Mouse (Mus musculus): Measurements from ENCODE around the gene Dnajc14. TPM values are rescaled to one million over a fixed set of nuclear protein-coding genes. Genes with fewer than 3 reads are reported as not detected.

Dnajc14 gene
- polyA plus RNA-seq, 1 experiment from 2014 or later: 64.1 TPM

DNA sequence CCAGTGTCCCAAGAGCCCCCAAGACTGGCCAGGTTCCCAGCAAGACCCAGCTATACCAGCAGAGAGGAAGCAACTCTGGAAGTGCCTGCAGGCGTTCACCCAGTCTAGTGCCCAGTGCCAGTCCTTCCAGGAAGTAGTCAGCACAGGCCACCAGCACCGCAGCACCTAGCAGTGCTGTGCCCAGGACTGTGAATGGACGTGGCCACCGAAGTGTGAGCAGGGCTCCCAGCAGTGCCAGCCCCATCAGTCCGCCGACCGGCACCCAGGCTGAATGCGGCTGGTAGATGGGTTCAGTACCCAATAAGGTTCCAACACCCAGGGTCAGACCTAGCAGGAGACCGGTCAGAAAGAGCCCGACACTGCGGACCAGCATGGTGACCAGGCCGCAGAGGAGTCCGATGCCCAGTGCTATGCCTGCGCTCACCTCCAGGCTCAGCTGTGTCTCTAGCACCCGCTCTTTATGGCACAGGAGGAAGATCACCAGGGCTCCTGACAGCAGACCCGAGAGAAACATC lies 1.8 kb upstream of the Dnajc14 start:
- WGBS: 89% methylated on average over 16 of the region's 16 CpGs
- Histone ChIP-seq H3K4me1 (peaks cover 23% of the 10 kb centered on the region), H3K9me3 (replicated peaks) (no peaks in the 10 kb centered on the region), H3K36me3 (peaks cover 24% of the 10 kb centered on the region), H3K27ac (no peak overlapping the region), H3K9ac (peak overlapping the region; percentile 9; the same call in 1 of the 2 replicates), H3K27me3 (no peaks in the 10 kb centered on the region), H3K4me2 (replicated peaks) (no peak overlapping the region), H3K4me3 (no peak overlapping the region)
- no peak for ATAC-seq (ENCODE audit: low FRiP score)

DNA sequence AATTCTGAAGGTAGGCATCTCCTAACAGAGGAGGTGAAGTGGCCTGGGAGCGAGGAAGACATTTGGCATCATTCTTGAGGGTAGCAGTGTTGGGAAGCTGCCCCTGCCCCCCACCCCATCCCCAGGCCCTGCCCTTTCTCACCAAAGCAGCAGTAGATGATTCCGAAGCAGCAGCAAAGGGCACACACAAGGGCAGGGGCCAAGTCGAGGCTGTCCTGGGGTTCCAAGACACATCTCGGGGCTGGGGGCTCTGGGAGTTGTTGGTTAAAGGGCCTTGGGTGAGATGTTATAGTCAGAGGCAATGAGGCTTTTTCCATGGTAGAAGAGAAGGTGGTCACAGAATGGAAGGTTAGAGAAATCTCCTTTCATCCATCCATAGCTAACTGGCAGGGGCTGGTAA lies 906 bp upstream of the Dnajc14 start:
- Histone ChIP-seq H3K4me3 (peak overlapping the region; percentile 79; the same call in 1 of the 2 replicates), H3K27ac (no peak overlapping the region), H3K27me3 (no peaks in the 10 kb centered on the region), H3K4me2 (replicated peaks) (peak overlapping the region; percentile 65), H3K36me3 (peaks cover 23% of the 10 kb centered on the region), H3K9me3 (replicated peaks) (no peaks in the 10 kb centered on the region), H3K4me1 (peaks cover 33% of the 10 kb centered on the region), H3K9ac (0 out of 2 replicates have a peak overlapping the region, but pooled peaks have one; percentile 33)
- ATAC-seq (ENCODE audit: low FRiP score): no peak
- WGBS: 62% methylated on average over 4 of the region's 4 CpGs

DNA sequence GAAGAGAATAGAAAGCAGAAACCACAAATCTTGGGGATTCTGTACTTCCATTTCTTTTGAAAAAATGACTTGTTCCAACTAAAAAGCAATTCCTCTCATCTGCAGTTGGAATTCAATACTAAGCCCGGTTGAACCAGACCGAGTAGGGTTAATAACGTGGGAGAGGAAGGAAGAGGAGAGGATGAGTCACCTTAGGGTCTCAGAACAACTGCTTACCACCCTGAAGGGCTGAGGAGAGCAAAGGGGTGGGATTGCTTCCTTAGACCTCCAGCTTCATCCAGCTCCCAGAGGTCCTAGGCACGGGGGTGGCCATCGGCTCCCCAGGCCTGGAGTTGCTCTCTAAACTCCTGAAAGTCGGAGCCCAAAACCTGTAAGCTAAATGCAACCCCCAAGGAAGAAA lies 501 bp upstream of the Dnajc14 start:
- peaks cover 24% of the 10 kb centered on the region for H3K36me3 ChIP-seq

DNA sequence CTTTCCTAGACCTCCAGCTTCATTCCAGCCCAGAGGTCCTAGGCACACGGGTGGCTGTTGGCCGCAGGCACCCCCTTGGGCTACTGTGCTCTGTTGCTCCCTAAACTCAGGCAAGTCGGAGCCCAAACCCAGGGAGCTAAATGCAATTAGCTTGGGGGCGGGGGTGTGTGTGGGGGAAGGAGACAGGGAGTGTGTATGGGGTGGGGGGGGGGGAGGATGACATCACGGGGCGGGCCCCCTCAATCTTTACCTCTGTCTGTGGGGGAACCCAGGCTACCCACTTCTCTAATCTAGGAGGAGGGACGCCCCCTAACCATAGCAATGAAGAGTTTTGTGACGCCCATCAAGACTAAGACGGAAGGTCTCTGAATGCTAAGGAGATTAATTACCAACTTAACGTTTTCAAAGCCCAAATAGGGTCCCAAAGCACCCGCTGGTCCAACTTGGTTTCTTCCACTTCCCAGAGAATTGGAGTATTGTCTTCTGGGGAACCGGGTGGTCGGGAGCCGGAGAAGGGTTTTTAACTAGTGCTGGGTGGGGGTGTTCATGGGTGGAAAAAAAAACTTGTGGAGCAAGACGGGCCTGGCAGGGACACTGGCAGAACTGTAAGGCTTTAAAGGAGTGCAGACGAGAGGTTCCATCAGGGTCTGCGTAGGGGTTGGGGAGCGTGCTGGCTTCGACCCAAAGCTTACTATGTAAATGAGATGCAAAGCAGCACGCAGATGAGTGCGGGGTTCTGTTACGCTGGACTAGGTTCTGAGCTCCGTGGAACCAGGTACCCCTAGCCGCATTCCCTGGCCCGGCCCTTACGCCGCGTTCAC lies 619 bp downstream of the Dnajc14 start, which contains the start of gene Tmem198b:
Gene Tmem198b, minus strand, starts transcription at position 100 of the 821 bp plus-strand sequence.
- Histone ChIP-seq H3K9ac (peak within 1 kb of the TSS; percentile 89), H3K4me3 (peak within 1 kb of the TSS; percentile 79), H3K36me3 (peaks cover 24% of the 10 kb centered on the region), H3K4me2 (replicated peaks) (peak within 1 kb of the TSS; percentile 65), H3K27me3 (no peaks in the 10 kb centered on the region), H3K27ac (peak within 1 kb of the TSS; percentile 97), H3K9me3 (replicated peaks) (no peaks in the 10 kb centered on the region), H3K4me1 (peaks cover 48% of the 10 kb centered on the region)
- peak; percentile 79 for ATAC-seq (ENCODE audit: low FRiP score)
- WGBS: under 1% methylated on average over 26 of the region's 28 CpGs

More for the DNA sequence above, 501 bp upstream of the Dnajc14 start:
- Histone ChIP-seq H3K9ac (peak overlapping the region; percentile 89), H3K4me1 (peaks cover 37% of the 10 kb centered on the region), H3K9me3 (replicated peaks) (no peaks in the 10 kb centered on the region), H3K4me3 (peak overlapping the region; percentile 79), H3K4me2 (replicated peaks) (peak overlapping the region; percentile 65), H3K27me3 (no peaks in the 10 kb centered on the region), H3K27ac (peak overlapping the region; percentile 97; the same call in 1 of the 2 replicates)
- 16% methylated on average over 6 of the region's 6 CpGs for WGBS
- no peak for ATAC-seq (ENCODE audit: low FRiP score)

DNA sequence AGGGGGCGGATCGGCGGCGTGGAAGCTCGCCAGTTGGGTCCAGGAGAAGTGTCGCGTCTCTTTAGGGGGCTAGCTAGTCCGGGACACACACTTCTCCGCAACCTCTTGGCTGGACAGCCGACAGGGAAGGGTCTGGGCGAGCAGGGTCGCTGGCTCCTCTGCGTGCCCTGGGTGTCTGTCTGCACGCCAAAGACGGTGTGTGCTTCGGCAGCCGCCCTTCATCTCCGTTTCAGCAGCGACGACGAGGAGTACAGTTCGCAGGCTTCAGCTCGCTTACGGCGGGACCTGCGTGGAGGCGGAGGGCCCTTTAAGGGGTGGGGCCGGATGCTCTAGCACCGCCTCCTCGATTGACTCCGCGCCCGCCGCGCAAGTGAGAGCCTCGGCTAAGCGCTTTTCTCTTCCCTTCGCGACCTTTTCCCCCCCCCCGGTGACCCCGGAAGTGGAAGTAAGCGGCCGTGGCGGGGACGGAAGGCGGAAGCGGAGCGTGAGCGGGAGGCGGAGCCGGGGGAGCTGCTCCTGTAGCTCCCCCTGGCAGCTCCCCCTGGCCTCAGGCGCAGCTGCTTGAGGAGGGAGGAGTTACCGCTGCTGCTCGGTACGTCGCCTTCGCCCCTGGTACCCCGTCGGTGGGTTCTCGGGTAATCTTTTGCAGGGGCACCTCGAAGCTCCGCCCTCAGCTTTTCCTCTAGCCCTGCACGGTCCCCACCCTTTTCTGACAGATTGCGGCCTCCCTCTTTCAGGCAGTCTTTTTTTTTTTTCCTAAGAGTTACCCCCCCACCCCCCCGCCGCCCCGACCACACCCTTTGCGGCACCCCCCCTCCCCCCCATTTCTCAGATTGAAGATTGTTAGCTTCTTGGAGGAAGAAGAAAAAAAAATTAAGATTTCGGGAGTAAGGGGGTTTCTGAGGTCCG lies 1.5 kb downstream of the Dnajc14 start:
- WGBS: under 1% methylated on average over 69 of the region's 70 CpGs
- H3K4me1 ChIP-seq: peaks cover 51% of the 10 kb centered on the region

DNA sequence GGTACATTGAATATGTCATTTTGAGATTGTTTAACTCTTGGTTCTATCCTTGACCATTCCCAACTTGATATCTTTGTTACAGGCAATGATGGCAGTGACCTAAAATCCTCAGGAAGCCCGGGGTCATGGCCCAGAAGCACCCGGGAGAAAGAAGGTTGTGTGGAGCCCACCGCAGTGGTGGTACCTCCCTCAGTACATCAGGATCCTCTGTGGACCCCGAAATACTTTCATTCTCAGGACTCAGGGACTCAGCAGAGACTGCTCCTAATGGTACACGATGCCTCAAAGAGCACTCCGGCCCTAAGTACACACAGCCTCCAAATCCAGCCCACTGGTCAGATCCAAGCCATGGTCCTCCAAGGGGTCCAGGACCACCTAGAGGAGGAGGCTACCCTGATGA lies 2.2 kb downstream of the Dnajc14 start:
- Histone ChIP-seq H3K4me3 (peak overlapping the region; percentile 79), H3K4me2 (replicated peaks) (peak overlapping the region; percentile 65), H3K36me3 (peaks cover 16% of the 10 kb centered on the region), H3K9me3 (replicated peaks) (no peaks in the 10 kb centered on the region), H3K27ac (0 out of 2 replicates have a peak overlapping the region, but pooled peaks have one; percentile 97), H3K9ac (peak overlapping the region; percentile 61), H3K4me1 (peaks cover 51% of the 10 kb centered on the region), H3K27me3 (no peaks in the 10 kb centered on the region)
- WGBS: 56% methylated on average over 6 of the region's 6 CpGs
- ATAC-seq (ENCODE audit: low FRiP score): no peak

More for the DNA sequence above, 1.5 kb downstream of the Dnajc14 start:
- Histone ChIP-seq H3K27ac (peak overlapping the region; percentile 97), H3K36me3 (peaks cover 20% of the 10 kb centered on the region), H3K9ac (peak overlapping the region; percentile 89), H3K27me3 (no peaks in the 10 kb centered on the region), H3K9me3 (replicated peaks) (no peaks in the 10 kb centered on the region), H3K4me3 (peak overlapping the region; percentile 79), H3K4me2 (replicated peaks) (peak overlapping the region; percentile 65)
- peak; percentile 92 for ATAC-seq (ENCODE audit: low FRiP score)

DNA sequence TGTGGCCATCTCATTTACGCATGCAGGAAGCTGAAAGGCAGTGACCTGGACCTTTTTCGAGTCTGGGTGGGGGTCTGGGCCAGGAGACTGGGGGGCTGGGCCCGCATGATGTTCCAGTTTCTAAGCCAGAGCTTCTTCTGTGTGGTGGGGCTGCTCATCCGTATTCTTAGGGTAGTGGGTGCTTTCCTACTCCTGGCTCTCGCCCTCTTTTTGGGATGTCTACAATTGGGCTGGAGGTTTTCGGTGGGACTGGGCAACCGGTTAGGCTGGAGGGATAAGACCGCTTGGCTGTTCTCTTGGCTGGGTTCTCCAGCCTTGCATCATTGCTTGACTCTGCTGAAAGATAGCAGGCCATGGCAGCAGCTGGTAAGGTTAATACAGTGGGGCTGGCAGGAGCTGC lies 3.2 kb downstream of the Dnajc14 start:
- no peak for ATAC-seq (ENCODE audit: low FRiP score)
- peaks cover 51% of the 10 kb centered on the region for H3K4me1 ChIP-seq
- peaks cover 13% of the 10 kb centered on the region for H3K36me3 ChIP-seq
- 95% methylated on average over 8 of the region's 8 CpGs for WGBS
- peak overlapping the region; percentile 61 for H3K9ac ChIP-seq
- no peaks in the 10 kb centered on the region for H3K9me3 ChIP-seq (replicated peaks)
- H3K27me3 ChIP-seq: no peaks in the 10 kb centered on the region
- peak overlapping the region; percentile 65 for H3K4me2 ChIP-seq (replicated peaks)
- peak overlapping the region; percentile 79 for H3K4me3 ChIP-seq
- H3K27ac ChIP-seq: no peak overlapping the region

DNA sequence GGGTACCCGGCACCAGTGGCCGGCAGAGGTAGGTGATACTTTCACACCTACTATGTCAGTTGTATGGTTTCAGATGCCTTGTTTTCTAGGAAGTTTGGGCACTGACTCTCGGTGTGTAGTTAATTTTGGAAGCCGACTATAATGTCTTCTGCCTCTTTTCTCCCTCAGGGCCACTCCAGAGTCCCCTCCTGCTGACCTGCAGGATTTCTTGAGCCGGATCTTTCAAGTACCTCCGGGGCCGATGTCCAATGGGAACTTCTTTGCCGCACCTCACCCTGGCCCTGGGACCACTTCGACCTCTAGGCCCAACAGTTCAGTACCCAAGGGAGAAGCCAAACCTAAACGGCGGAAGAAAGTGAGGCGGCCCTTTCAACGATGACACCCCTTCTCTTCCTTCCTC lies 13.2 kb downstream of the Dnajc14 start, which contains the start of gene Sarnp:
Gene Sarnp, plus strand, starts transcription at position 301 of the 400 bp plus-strand sequence.
- H3K4me1 ChIP-seq: peaks cover 7% of the 10 kb centered on the region
- H3K36me3 ChIP-seq: peaks cover 64% of the 10 kb centered on the region
- no peak within 1 kb of the TSS for H3K9ac ChIP-seq
- no peaks in the 10 kb centered on the region for H3K27me3 ChIP-seq
- H3K4me2 ChIP-seq (replicated peaks): no peak within 1 kb of the TSS
- no peak within 1 kb of the TSS for H3K4me3 ChIP-seq
- H3K9me3 ChIP-seq (replicated peaks): no peaks in the 10 kb centered on the region
- H3K27ac ChIP-seq: no peak within 1 kb of the TSS
- WGBS: 92% methylated on average over 13 of the region's 13 CpGs
- no peak for ATAC-seq (ENCODE audit: low FRiP score)

DNA sequence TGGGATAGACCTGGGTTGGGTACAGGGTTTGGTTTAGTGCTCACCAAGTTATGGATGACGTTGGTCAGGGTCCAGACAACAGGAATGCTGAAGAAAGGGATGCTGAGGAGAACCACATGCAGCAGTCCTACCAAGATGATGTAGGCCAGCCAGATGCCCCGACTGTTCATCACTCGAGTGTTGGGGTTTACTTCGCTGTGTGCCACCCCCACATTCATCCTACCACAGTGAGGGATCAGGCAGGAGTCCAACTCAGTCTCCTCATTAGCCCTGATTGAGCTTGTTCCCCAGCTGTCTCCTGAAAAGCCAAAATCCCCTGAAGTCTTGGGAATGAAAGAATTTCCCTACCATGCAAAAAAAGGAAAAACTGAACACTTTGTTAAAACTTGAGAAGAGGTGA lies 16.4 kb downstream of the Dnajc14 start:
- H3K4me2 ChIP-seq (replicated peaks): no peak overlapping the region
- WGBS: 91% methylated on average over 4 of the region's 4 CpGs
- H3K9ac ChIP-seq: no peak overlapping the region
- H3K4me1 ChIP-seq: peaks cover 18% of the 10 kb centered on the region
- H3K4me3 ChIP-seq: no peak overlapping the region
- no peak overlapping the region for H3K27ac ChIP-seq
- no peaks in the 10 kb centered on the region for H3K9me3 ChIP-seq (replicated peaks)
- no peaks in the 10 kb centered on the region for H3K27me3 ChIP-seq
- ATAC-seq (ENCODE audit: low FRiP score): no peak
- peaks cover 49% of the 10 kb centered on the region for H3K36me3 ChIP-seq

DNA sequence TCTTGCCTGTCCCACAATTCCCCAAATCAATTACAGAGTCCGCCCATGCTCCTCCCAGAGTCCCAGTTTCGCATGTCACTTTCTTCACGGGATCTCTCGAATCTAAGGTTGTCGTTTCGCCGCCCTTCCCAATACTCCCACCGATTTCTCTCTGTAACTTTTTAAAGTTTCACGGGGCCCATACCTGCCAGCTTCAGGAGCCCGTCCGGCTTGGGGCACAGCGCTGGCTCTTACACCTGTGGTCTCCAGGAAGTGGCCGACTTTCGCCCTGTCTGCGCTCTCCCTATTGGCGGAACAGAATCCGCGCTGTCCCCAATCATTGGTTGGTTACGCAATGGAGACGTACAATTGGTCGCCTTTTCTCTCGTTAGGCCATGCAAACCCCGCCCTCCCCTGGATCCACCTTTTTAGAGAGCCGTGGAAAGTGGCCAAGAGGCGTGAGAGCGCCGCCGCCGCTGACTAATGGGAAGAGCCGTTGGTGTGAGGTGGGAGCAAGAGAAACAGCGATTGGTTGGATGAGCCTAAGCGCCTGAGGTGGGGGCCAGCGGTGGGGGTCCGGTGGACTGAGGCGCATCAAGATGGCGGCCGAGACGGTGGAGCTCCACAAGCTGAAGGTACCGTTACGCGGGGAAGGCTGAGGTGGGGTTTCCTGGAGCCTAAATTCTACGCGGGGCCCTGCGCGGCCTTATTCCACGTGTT lies 17.6 kb downstream of the Dnajc14 start, which contains the start of gene Ormdl2:
Gene Ormdl2, minus strand, starts transcription at position 288 of the 699 bp plus-strand sequence.
- under 1% methylated on average over 46 of the region's 46 CpGs for WGBS
- peak within 1 kb of the TSS; percentile 62; the same call in 1 of the 2 replicates for H3K27ac ChIP-seq
- peak within 1 kb of the TSS; percentile 77 for H3K9ac ChIP-seq
- peaks cover 18% of the 10 kb centered on the region for H3K4me1 ChIP-seq
- H3K4me3 ChIP-seq: peak within 1 kb of the TSS; percentile 81
- no peaks in the 10 kb centered on the region for H3K27me3 ChIP-seq
- H3K9me3 ChIP-seq (replicated peaks): no peaks in the 10 kb centered on the region
- peaks cover 42% of the 10 kb centered on the region for H3K36me3 ChIP-seq
- peak within 1 kb of the TSS; percentile 75 for H3K4me2 ChIP-seq (replicated peaks)
- peak; percentile 100 for ATAC-seq (ENCODE audit: low FRiP score)

DNA sequence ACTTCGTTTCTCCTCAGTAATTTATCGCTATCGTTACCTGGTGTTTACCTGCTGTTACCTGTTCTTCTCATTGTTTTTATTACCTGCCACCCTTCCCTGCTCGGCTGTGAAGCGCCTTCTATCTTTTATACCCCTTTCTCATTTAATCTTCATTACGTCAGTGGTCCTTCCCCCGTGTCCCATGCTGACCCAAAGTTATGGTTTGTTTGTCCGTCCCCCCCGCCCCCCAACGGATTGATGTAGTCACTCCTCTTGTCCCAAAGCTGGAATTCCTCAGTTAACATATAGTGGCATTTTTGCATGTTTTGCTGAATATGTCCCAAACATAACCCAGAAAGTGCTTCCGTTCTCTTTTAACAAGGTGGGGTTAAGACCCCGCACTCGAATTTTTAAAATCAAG lies 18.3 kb downstream of the Dnajc14 start:
- WGBS: 6% methylated on average over 13 of the region's 13 CpGs
- H3K9ac ChIP-seq: peak overlapping the region; percentile 77
- H3K4me1 ChIP-seq: peaks cover 18% of the 10 kb centered on the region
- H3K4me3 ChIP-seq: peak overlapping the region; percentile 81
- no peaks in the 10 kb centered on the region for H3K27me3 ChIP-seq
- H3K4me2 ChIP-seq (replicated peaks): peak overlapping the region; percentile 75
- H3K9me3 ChIP-seq (replicated peaks): no peaks in the 10 kb centered on the region
- H3K27ac ChIP-seq: peak overlapping the region; percentile 62; the same call in 1 of the 2 replicates
- 0 out of 2 replicates have a peak, but pooled peaks have one; percentile 4 for ATAC-seq (ENCODE audit: low FRiP score)
- peaks cover 37% of the 10 kb centered on the region for H3K36me3 ChIP-seq
